Comparison of ENCODE assay signal across 24 mouse cellular contexts in genomic region chr10:80025044-80025347, GRCm38 (mm10). TPM values are rescaled to one million over a fixed set of nuclear protein-coding genes. Genes with fewer than 3 reads are reported as not detected.
DNase-seq lines count a peak whose midpoint lies in the region; ATAC-seq and TF ChIP-seq lines count a peak whose summit lies in the region.
"Had no signal": no experiment of that assay in that cellular context is flagged by ENCODE, and none has a peak within 500 bp of the region (broad histone marks: within the 10 kb centered on the region; RNA-seq: fewer than 3 reads in every experiment).

No protein-coding gene starts in this region.

- no peak for TF ChIP-seq EP300 in liver, postnatal 0 days (IDR thresholded peaks at IDR 0.05; ENCODE audit: low read depth)
- TF ChIP-seq EP300 in ES-Bruce4 (IDR thresholded peaks at IDR 0.05; ENCODE audit: insufficient read depth, low read depth, low read length), result no peak

- H3K36me3 ChIP-seq in liver, embryonic 12.5 days, result peaks cover 93% of the 10 kb centered on the region
- peaks cover 56% of the 10 kb centered on the region for H3K36me3 ChIP-seq in liver, postnatal 0 days (replicated peaks; ENCODE audit: insufficient read depth, low read length)
- no peaks in the 10 kb centered on the region for H3K36me3 ChIP-seq in ES-Bruce4 (ENCODE audit: control insufficient read depth, insufficient read depth, low read length, poor library complexity, severe bottlenecking)
- peaks cover 60% of the 10 kb centered on the region for H3K36me3 ChIP-seq in liver, embryonic 15.5 days (replicated peaks)
- no peaks in the 10 kb centered on the region for H3K36me3 ChIP-seq in intestine, postnatal 0 days (ENCODE audit: control insufficient read depth, insufficient read depth)
- H3K36me3 ChIP-seq: embryonic facial prominence, embryonic 12.5 days; forebrain, embryonic 12.5 days; hindbrain, embryonic 13.5 days; neural tube, embryonic 13.5 days had no signal

- peak overlapping the region; percentile 20; the same call in 1 of the 2 replicates for H3K27ac ChIP-seq in liver, embryonic 12.5 days
- H3K27ac ChIP-seq in liver, postnatal 0 days (ENCODE audit: low read depth), result no peak overlapping the region; the same call in 1 of the 2 replicates
- H3K27ac ChIP-seq in ES-Bruce4 (ENCODE audit: insufficient read depth, low read length), result peak overlapping the region; percentile 33
- H3K27ac ChIP-seq in liver, embryonic 15.5 days (replicated peaks), result peak overlapping the region; percentile 42; the same call in 1 of the 2 replicates
- no peak overlapping the region for H3K27ac ChIP-seq in intestine, postnatal 0 days (ENCODE audit: low read depth, low read length)
- H3K27ac ChIP-seq: embryonic facial prominence, embryonic 12.5 days; forebrain, embryonic 12.5 days; hindbrain, embryonic 13.5 days; kidney, postnatal 0 days; limb, embryonic 13.5 days; neural tube, embryonic 13.5 days had no signal

- WGBS in liver, embryonic 12.5 days (ENCODE audit: insufficient replicate concordance), result 53% methylated on average over 4 of the region's 4 CpGs
- WGBS in liver, postnatal 0 days (ENCODE audit: insufficient replicate concordance), result 58% methylated on average over 4 of the region's 4 CpGs
- WGBS in liver, embryonic 15.5 days (ENCODE audit: insufficient replicate concordance), result 43% methylated on average over 4 of the region's 4 CpGs
- WGBS in intestine, postnatal 0 days, result 47% methylated on average over 4 of the region's 4 CpGs

- no peak for TF ChIP-seq CTCF in liver, postnatal 0 days (IDR thresholded peaks at IDR 0.05; ENCODE audit: low read depth)
- TF ChIP-seq CTCF in ES-Bruce4 (IDR thresholded peaks at IDR 0.05; ENCODE audit: low read depth, low read length), result no peak
- no peak for TF ChIP-seq CTCF in intestine, postnatal 0 days (IDR thresholded peaks at IDR 0.05; ENCODE audit: low read depth)

- TF ChIP-seq POLR2A in ES-Bruce4 (IDR thresholded peaks at IDR 0.05; ENCODE audit: insufficient read depth, low read length), result no peak

- intact Hi-C loops in heart, postnatal 36 days (cut with DNase I), result no loop called here

- H3K4me2 ChIP-seq in liver, embryonic 12.5 days, result no peak overlapping the region
- no peak overlapping the region for H3K4me2 ChIP-seq in liver, postnatal 0 days (ENCODE audit: low read depth, low read length)
- H3K4me2 ChIP-seq in liver, embryonic 15.5 days, result no peak overlapping the region
- H3K4me2 ChIP-seq in intestine, postnatal 0 days (replicated peaks; ENCODE audit: low read depth), result no peak overlapping the region
- H3K4me2 ChIP-seq: embryonic facial prominence, embryonic 12.5 days; forebrain, embryonic 12.5 days; hindbrain, embryonic 13.5 days; limb, embryonic 13.5 days; neural tube, embryonic 13.5 days had no signal

- no peaks in the 10 kb centered on the region for H3K27me3 ChIP-seq in liver, embryonic 12.5 days (replicated peaks)
- peaks cover 4% of the 10 kb centered on the region; the same call in 1 of the 2 replicates for H3K27me3 ChIP-seq in liver, postnatal 0 days (ENCODE audit: insufficient read depth, low read length)
- H3K27me3 ChIP-seq in ES-Bruce4 (ENCODE audit: control insufficient read depth, insufficient read depth, low read length, poor library complexity, severe bottlenecking), result no peaks in the 10 kb centered on the region
- H3K27me3 ChIP-seq in liver, embryonic 15.5 days, result no peaks in the 10 kb centered on the region
- no peaks in the 10 kb centered on the region for H3K27me3 ChIP-seq in intestine, postnatal 0 days (replicated peaks; ENCODE audit: control insufficient read depth, insufficient read depth, low read length)

- H3K9me3 ChIP-seq in liver, embryonic 12.5 days (replicated peaks), result no peaks in the 10 kb centered on the region
- no peaks in the 10 kb centered on the region for H3K9me3 ChIP-seq in liver, postnatal 0 days (ENCODE audit: low read length)
- no peaks in the 10 kb centered on the region for H3K9me3 ChIP-seq in ES-Bruce4 (replicated peaks; ENCODE audit: control insufficient read depth, insufficient read depth, low read length, poor library complexity, severe bottlenecking)
- no peaks in the 10 kb centered on the region for H3K9me3 ChIP-seq in liver, embryonic 15.5 days (replicated peaks)
- no peaks in the 10 kb centered on the region for H3K9me3 ChIP-seq in intestine, postnatal 0 days (ENCODE audit: control insufficient read depth)
- H3K9me3 ChIP-seq: embryonic facial prominence, embryonic 12.5 days; forebrain, embryonic 12.5 days; hindbrain, embryonic 13.5 days; limb, embryonic 13.5 days; midbrain, embryonic 10.5 days; neural tube, embryonic 13.5 days had no signal

- no peak overlapping the region for H3K9ac ChIP-seq in liver, embryonic 12.5 days
- H3K9ac ChIP-seq in liver, postnatal 0 days (replicated peaks), result no peak overlapping the region
- no peak overlapping the region for H3K9ac ChIP-seq in ES-Bruce4 (ENCODE audit: low read depth, poor library complexity, severe bottlenecking)
- no peak overlapping the region for H3K9ac ChIP-seq in liver, embryonic 15.5 days
- no peak overlapping the region for H3K9ac ChIP-seq in intestine, postnatal 0 days (ENCODE audit: low read depth, low read length)
- H3K9ac ChIP-seq: embryonic facial prominence, embryonic 12.5 days; forebrain, embryonic 12.5 days; hindbrain, embryonic 13.5 days; limb, embryonic 13.5 days; neural tube, embryonic 13.5 days had no signal

- H3K4me1 ChIP-seq in liver, embryonic 12.5 days, result peaks cover 60% of the 10 kb centered on the region
- H3K4me1 ChIP-seq in liver, postnatal 0 days (ENCODE audit: insufficient read depth), result peaks cover 17% of the 10 kb centered on the region
- H3K4me1 ChIP-seq in ES-Bruce4 (ENCODE audit: control insufficient read depth, insufficient read depth, low read length), result peaks cover 9% of the 10 kb centered on the region
- peaks cover 65% of the 10 kb centered on the region for H3K4me1 ChIP-seq in liver, embryonic 15.5 days (replicated peaks)
- H3K4me1 ChIP-seq in intestine, postnatal 0 days (replicated peaks; ENCODE audit: control insufficient read depth, insufficient read depth, low read length), result 0 out of 2 replicates have a peak, but pooled peaks cover 3% of the 10 kb centered on the region
- H3K4me1 ChIP-seq: hindbrain, embryonic 13.5 days; neural tube, embryonic 13.5 days had no signal

- no peak for DNase-seq in liver, postnatal 0 days
- DNase-seq in A20 (ENCODE audit: low read depth, low spot score), result peak; percentile 79
- no peak for DNase-seq in cerebellum, postnatal 25 days
- DNase-seq in heart, postnatal 36 days, result no peak
- DNase-seq: adrenal gland, postnatal 36 days; cerebellum, adult 11-12 months; cerebellum, postnatal 10 days; gastrocnemius, postnatal 36 days; kidney, adult 2 months; lung, adult 2 months had no signal

- no peak for ATAC-seq in liver, embryonic 12.5 days
- ATAC-seq in liver, postnatal 0 days, result no peak
- ATAC-seq in liver, embryonic 15.5 days (ENCODE audit: insufficient read depth), result no peak
- no peak for ATAC-seq in intestine, postnatal 0 days
- ATAC-seq: midbrain, embryonic 16.5 days had no signal

- H3K4me3 ChIP-seq in liver, embryonic 12.5 days, result no peak overlapping the region
- H3K4me3 ChIP-seq in liver, postnatal 0 days (ENCODE audit: low read depth, low read length), result no peak overlapping the region
- H3K4me3 ChIP-seq in ES-Bruce4 (ENCODE audit: low read depth, low read length), result no peak overlapping the region
- no peak overlapping the region for H3K4me3 ChIP-seq in liver, embryonic 15.5 days (replicated peaks)
- H3K4me3 ChIP-seq in intestine, postnatal 0 days (ENCODE audit: low read depth, low read length), result no peak overlapping the region
- H3K4me3 ChIP-seq: embryonic facial prominence, embryonic 12.5 days; erythroblast, embryonic 14.5 days; forebrain, embryonic 12.5 days; hindbrain, embryonic 13.5 days; limb, embryonic 13.5 days; midbrain, embryonic 10.5 days; myocyte; neural tube, embryonic 13.5 days had no signal

RNA-seq across cellular contexts. Expression of gene Arhgap45, which starts 8.5 kb away (rescaled TPM):
- polyA plus RNA-seq in liver, embryonic 12.5 days (2016; fragmentation: Nextera tagmentation; extraction: Ambion mirVana), result 22.3 and 22.8 TPM in 2 replicates
- polyA plus RNA-seq in liver, postnatal 0 days (2015; fragmentation: Nextera tagmentation; extraction: Ambion mirVana), result 12.1 and 14.2 TPM in 2 replicates
- polyA plus RNA-seq in ES-Bruce4 (2011; ENCODE audit: insufficient read depth, insufficient read length, low read depth, missing spikeins), result 6.5 and 6.9 TPM in 2 replicates
- polyA plus RNA-seq in liver, embryonic 15.5 days (2015; fragmentation: Nextera tagmentation; extraction: Ambion mirVana), result 15.7 and 18.2 TPM in 2 replicates
- total RNA-seq in heart, postnatal 36 days (2021), result 1 to 10 TPM; 4.1 to 5.9 TPM
- polyA plus RNA-seq in intestine, postnatal 0 days (2015; fragmentation: Nextera tagmentation; extraction: Ambion mirVana), result 1.2 and 1.3 TPM in 2 replicates

RNA-seq across cellular contexts. Expression of gene Polr2e, which starts 14.6 kb away (rescaled TPM):
- 142 and 147 TPM in 2 replicates for polyA plus RNA-seq in liver, embryonic 12.5 days (2016; fragmentation: Nextera tagmentation; extraction: Ambion mirVana)
- 57.0 and 58.3 TPM in 2 replicates for polyA plus RNA-seq in liver, postnatal 0 days (2015; fragmentation: Nextera tagmentation; extraction: Ambion mirVana)
- 176 and 180 TPM in 2 replicates for polyA plus RNA-seq in ES-Bruce4 (2011; ENCODE audit: insufficient read depth, insufficient read length, low read depth, missing spikeins)
- 81.3 and 84.4 TPM in 2 replicates for polyA plus RNA-seq in liver, embryonic 15.5 days (2015; fragmentation: Nextera tagmentation; extraction: Ambion mirVana)
- 10 to 100 TPM; 88.5 to 96.4 TPM for total RNA-seq in heart, postnatal 36 days (2021)
- 90.0 and 98.5 TPM in 2 replicates for polyA plus RNA-seq in intestine, postnatal 0 days (2015; fragmentation: Nextera tagmentation; extraction: Ambion mirVana)

RNA-seq across cellular contexts. Expression of gene Gpx4, which starts 22.0 kb away (rescaled TPM):
- 682 and 685 TPM in 2 replicates for polyA plus RNA-seq in liver, embryonic 12.5 days (2016; fragmentation: Nextera tagmentation; extraction: Ambion mirVana)
- 537 and 560 TPM in 2 replicates for polyA plus RNA-seq in liver, postnatal 0 days (2015; fragmentation: Nextera tagmentation; extraction: Ambion mirVana)
- polyA plus RNA-seq in ES-Bruce4 (2011; ENCODE audit: insufficient read depth, insufficient read length, low read depth, missing spikeins), result 479 and 507 TPM in 2 replicates
- polyA plus RNA-seq in liver, embryonic 15.5 days (2015; fragmentation: Nextera tagmentation; extraction: Ambion mirVana), result 603 and 658 TPM in 2 replicates
- 100 to 1,000 TPM; 863 to 871 TPM for total RNA-seq in heart, postnatal 36 days (2021)
- polyA plus RNA-seq in intestine, postnatal 0 days (2015; fragmentation: Nextera tagmentation; extraction: Ambion mirVana), result 1,519 and 1,523 TPM in 2 replicates

RNA-seq across cellular contexts. Expression of gene Abca7, which starts 28.7 kb away (rescaled TPM):
- 10.5 and 12.1 TPM in 2 replicates for polyA plus RNA-seq in liver, embryonic 12.5 days (2016; fragmentation: Nextera tagmentation; extraction: Ambion mirVana)
- polyA plus RNA-seq in liver, postnatal 0 days (2015; fragmentation: Nextera tagmentation; extraction: Ambion mirVana), result 2.5 and 3.1 TPM in 2 replicates
- 10.6 and 11.0 TPM in 2 replicates for polyA plus RNA-seq in ES-Bruce4 (2011; ENCODE audit: insufficient read depth, insufficient read length, low read depth, missing spikeins)
- 7.5 and 9.0 TPM in 2 replicates for polyA plus RNA-seq in liver, embryonic 15.5 days (2015; fragmentation: Nextera tagmentation; extraction: Ambion mirVana)
- 1 to 10 TPM; 7.7 to 7.9 TPM for total RNA-seq in heart, postnatal 36 days (2021)
- 2.2 and 2.5 TPM in 2 replicates for polyA plus RNA-seq in intestine, postnatal 0 days (2015; fragmentation: Nextera tagmentation; extraction: Ambion mirVana)

RNA-seq across cellular contexts. Expression of gene Cnn2, which starts 36.6 kb away (rescaled TPM):
- polyA plus RNA-seq in liver, embryonic 12.5 days (2016; fragmentation: Nextera tagmentation; extraction: Ambion mirVana), result 68.2 and 75.4 TPM in 2 replicates
- 40.7 and 42.8 TPM in 2 replicates for polyA plus RNA-seq in liver, postnatal 0 days (2015; fragmentation: Nextera tagmentation; extraction: Ambion mirVana)
- polyA plus RNA-seq in ES-Bruce4 (2011; ENCODE audit: insufficient read depth, insufficient read length, low read depth, missing spikeins), result 156 and 164 TPM in 2 replicates
- polyA plus RNA-seq in liver, embryonic 15.5 days (2015; fragmentation: Nextera tagmentation; extraction: Ambion mirVana), result 44.5 and 45.5 TPM in 2 replicates
- 10 to 100 TPM; 29.9 to 30.6 TPM for total RNA-seq in heart, postnatal 36 days (2021)
- 109 and 117 TPM in 2 replicates for polyA plus RNA-seq in intestine, postnatal 0 days (2015; fragmentation: Nextera tagmentation; extraction: Ambion mirVana)

Comparison
In these comparisons a context has a peak if more than half of its experiments do, and no peak if none do; other contexts are left out.
1. H3K27ac ChIP-seq: peak in liver, embryonic 12.5 days (single experiment), ES-Bruce4 (single experiment) and liver, embryonic 15.5 days (single experiment); none in liver, postnatal 0 days (single experiment) and intestine, postnatal 0 days (single experiment).